16 mouse cellular contexts compared by ENCODE assay signal in the genomic region with DNA sequence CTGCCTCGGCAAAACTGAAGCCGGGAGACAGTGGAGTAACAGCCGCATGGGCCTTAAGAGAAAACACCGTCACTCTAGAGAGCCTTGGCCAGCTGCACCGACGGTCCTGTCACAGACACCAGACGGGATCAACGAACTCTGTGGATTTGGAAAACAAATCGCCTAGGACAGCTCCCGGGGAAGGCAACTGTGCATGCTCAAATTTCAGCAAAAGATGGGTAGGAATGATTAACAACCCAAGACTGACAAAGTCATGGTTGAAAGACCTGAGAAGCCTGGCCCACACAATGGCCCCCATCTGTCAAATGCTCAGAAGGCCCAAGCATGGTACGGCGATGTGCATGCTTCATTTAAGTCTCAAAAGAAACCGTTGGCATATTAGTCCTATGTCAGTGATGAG.
A peak's percentile ranks its signal among the peaks of the same experiment; 100 is the strongest.
DNase-seq lines count a peak whose midpoint lies in the region; ATAC-seq lines count a peak whose summit lies in the region.
"Had no signal": no experiment of that assay in that cellular context is flagged by ENCODE, and none has a peak within 500 bp of the region (broad histone marks: within the 10 kb centered on the region; RNA-seq: fewer than 3 reads in every experiment).

No protein-coding gene starts in this region.

- WGBS in forebrain, embryonic 10.5 days, result 83% methylated on average over 13 of the region's 13 CpGs
- 55% methylated on average over 13 of the region's 13 CpGs for WGBS in forebrain, embryonic 14.5 days
- 43% methylated on average over 13 of the region's 13 CpGs for WGBS in midbrain, embryonic 12.5 days
- WGBS in midbrain, embryonic 14.5 days, result 18% methylated on average over 13 of the region's 13 CpGs
- WGBS in hindbrain, embryonic 16.5 days, result 25% methylated on average over 13 of the region's 13 CpGs
- 20% methylated on average over 13 of the region's 13 CpGs for WGBS in neural tube, embryonic 13.5 days

- H3K27me3 ChIP-seq in forebrain, embryonic 10.5 days (ENCODE audit: poor library complexity, severe bottlenecking), result no peaks in the 10 kb centered on the region
- H3K27me3 ChIP-seq in forebrain, embryonic 14.5 days (replicated peaks; ENCODE audit: control insufficient read depth, insufficient read depth, low read length), result no peaks in the 10 kb centered on the region
- H3K27me3 ChIP-seq in midbrain, embryonic 12.5 days, result peaks cover 23% of the 10 kb centered on the region
- no peaks in the 10 kb centered on the region for H3K27me3 ChIP-seq in midbrain, embryonic 14.5 days (ENCODE audit: control insufficient read depth, insufficient read depth, low read length)
- no peaks in the 10 kb centered on the region for H3K27me3 ChIP-seq in hindbrain, embryonic 16.5 days (replicated peaks; ENCODE audit: control insufficient read depth, insufficient read depth, low read length)
- H3K27me3 ChIP-seq in neural tube, embryonic 13.5 days, result no peaks in the 10 kb centered on the region
- H3K27me3 ChIP-seq: embryonic facial prominence, embryonic 13.5 days; forebrain, embryonic 15.5 days; liver, embryonic 15.5 days; megakaryocyte, embryonic 14.5 days had no signal

- intact Hi-C loops in heart, postnatal 10 days (cut with DNase I), result no loop called here

- no peak overlapping the region for H3K4me3 ChIP-seq in forebrain, embryonic 10.5 days
- H3K4me3 ChIP-seq in forebrain, embryonic 14.5 days (ENCODE audit: low read depth, low read length), result no peak overlapping the region
- no peak overlapping the region for H3K4me3 ChIP-seq in midbrain, embryonic 12.5 days
- no peak overlapping the region for H3K4me3 ChIP-seq in midbrain, embryonic 14.5 days (replicated peaks; ENCODE audit: low read depth, low read length)
- no peak overlapping the region for H3K4me3 ChIP-seq in hindbrain, embryonic 16.5 days (ENCODE audit: low read length)
- no peak overlapping the region for H3K4me3 ChIP-seq in neural tube, embryonic 13.5 days
- H3K4me3 ChIP-seq: embryonic facial prominence, embryonic 13.5 days; forebrain, embryonic 15.5 days; layer of hippocampus, adult 2 months; liver, embryonic 15.5 days; megakaryocyte, embryonic 14.5 days had no signal

- H3K9ac ChIP-seq in forebrain, embryonic 14.5 days (ENCODE audit: low read length), result no peak overlapping the region
- H3K9ac ChIP-seq in midbrain, embryonic 12.5 days (replicated peaks), result no peak overlapping the region
- H3K9ac ChIP-seq in midbrain, embryonic 14.5 days (replicated peaks; ENCODE audit: low read length), result no peak overlapping the region
- H3K9ac ChIP-seq in hindbrain, embryonic 16.5 days (ENCODE audit: low read depth, low read length), result no peak overlapping the region
- no peak overlapping the region for H3K9ac ChIP-seq in neural tube, embryonic 13.5 days
- H3K9ac ChIP-seq: embryonic facial prominence, embryonic 13.5 days; forebrain, embryonic 15.5 days; liver, embryonic 15.5 days had no signal

- H3K9me3 ChIP-seq in forebrain, embryonic 10.5 days, result peaks cover 8% of the 10 kb centered on the region; the same call in 1 of the 2 replicates
- no peaks in the 10 kb centered on the region for H3K9me3 ChIP-seq in forebrain, embryonic 14.5 days (replicated peaks; ENCODE audit: control insufficient read depth, low read length)
- H3K9me3 ChIP-seq in midbrain, embryonic 12.5 days, result no peaks in the 10 kb centered on the region
- H3K9me3 ChIP-seq in midbrain, embryonic 14.5 days (ENCODE audit: control insufficient read depth, low read length), result peaks cover 3% of the 10 kb centered on the region; the same call in 1 of the 2 replicates
- peaks cover 4% of the 10 kb centered on the region; the same call in 1 of the 2 replicates for H3K9me3 ChIP-seq in hindbrain, embryonic 16.5 days (ENCODE audit: control insufficient read depth, low read length)
- H3K9me3 ChIP-seq in neural tube, embryonic 13.5 days, result peaks cover 9% of the 10 kb centered on the region; the same call in 1 of the 2 replicates
- H3K9me3 ChIP-seq: forebrain, embryonic 15.5 days; liver, embryonic 15.5 days had no signal

- no peak for DNase-seq in forebrain, embryonic 10.5 days (ENCODE audit: extremely low spot score, low spot score)
- DNase-seq in forebrain, embryonic 14.5 days (ENCODE audit: low spot score), result no peak
- DNase-seq in midbrain, embryonic 14.5 days, result no peak
- no peak for DNase-seq in heart, postnatal 10 days
- no peak for DNase-seq in urinary bladder, adult 2 months (ENCODE audit: low spot score)
- DNase-seq: cerebellum, adult 18-20 months; right cerebral cortex, postnatal 25 days had no signal

- peaks cover 34% of the 10 kb centered on the region for H3K4me1 ChIP-seq in forebrain, embryonic 10.5 days
- 0 out of 2 replicates have a peak, but pooled peaks cover 2% of the 10 kb centered on the region for H3K4me1 ChIP-seq in forebrain, embryonic 14.5 days (ENCODE audit: control insufficient read depth, insufficient read depth, low read length)
- peaks cover 23% of the 10 kb centered on the region for H3K4me1 ChIP-seq in midbrain, embryonic 12.5 days
- H3K4me1 ChIP-seq in midbrain, embryonic 14.5 days (ENCODE audit: control insufficient read depth, insufficient read depth, low read length), result peaks cover 18% of the 10 kb centered on the region; the same call in 1 of the 2 replicates
- H3K4me1 ChIP-seq in hindbrain, embryonic 16.5 days (ENCODE audit: control insufficient read depth, insufficient read depth, low read depth, low read length), result peaks cover 3% of the 10 kb centered on the region; the same call in 1 of the 2 replicates
- peaks cover 26% of the 10 kb centered on the region for H3K4me1 ChIP-seq in neural tube, embryonic 13.5 days (replicated peaks)
- H3K4me1 ChIP-seq: forebrain, embryonic 15.5 days; liver, embryonic 15.5 days had no signal

- no peak overlapping the region for H3K4me2 ChIP-seq in forebrain, embryonic 14.5 days (ENCODE audit: low read length)
- no peak overlapping the region for H3K4me2 ChIP-seq in midbrain, embryonic 12.5 days (replicated peaks)
- no peak overlapping the region for H3K4me2 ChIP-seq in midbrain, embryonic 14.5 days (ENCODE audit: low read length)
- H3K4me2 ChIP-seq in hindbrain, embryonic 16.5 days (ENCODE audit: low read length), result no peak overlapping the region
- no peak overlapping the region for H3K4me2 ChIP-seq in neural tube, embryonic 13.5 days
- H3K4me2 ChIP-seq: embryonic facial prominence, embryonic 13.5 days; forebrain, embryonic 15.5 days; heart, embryonic 11.5 days; liver, embryonic 15.5 days had no signal

- no peak for ATAC-seq in forebrain, embryonic 14.5 days
- ATAC-seq in midbrain, embryonic 12.5 days (ENCODE audit: low FRiP score, low read depth), result no peak
- ATAC-seq in midbrain, embryonic 14.5 days (ENCODE audit: low FRiP score, low TSS enrichment), result no peak
- ATAC-seq in hindbrain, embryonic 16.5 days, result peak; percentile 41
- ATAC-seq in neural tube, embryonic 13.5 days (ENCODE audit: low read depth), result no peak
- ATAC-seq: forebrain, embryonic 15.5 days had no signal

- peak overlapping the region; percentile 25; the same call in 1 of the 2 replicates for H3K27ac ChIP-seq in forebrain, embryonic 10.5 days
- H3K27ac ChIP-seq in forebrain, embryonic 14.5 days (ENCODE audit: low read depth, low read length), result no peak overlapping the region
- H3K27ac ChIP-seq in midbrain, embryonic 12.5 days (replicated peaks), result peak overlapping the region; percentile 15; the same call in 1 of the 2 replicates
- H3K27ac ChIP-seq in midbrain, embryonic 14.5 days (replicated peaks; ENCODE audit: low read depth, low read length), result no peak overlapping the region
- H3K27ac ChIP-seq in hindbrain, embryonic 16.5 days (ENCODE audit: low read depth, low read length), result no peak overlapping the region
- peak overlapping the region; percentile 2; the same call in 1 of the 2 replicates for H3K27ac ChIP-seq in neural tube, embryonic 13.5 days (replicated peaks)
- H3K27ac ChIP-seq: embryonic facial prominence, embryonic 13.5 days; forebrain, embryonic 15.5 days; layer of hippocampus, adult 2 months; liver, embryonic 15.5 days had no signal

- no peaks in the 10 kb centered on the region for H3K36me3 ChIP-seq in forebrain, embryonic 10.5 days (replicated peaks)
- no peaks in the 10 kb centered on the region for H3K36me3 ChIP-seq in forebrain, embryonic 14.5 days (ENCODE audit: control insufficient read depth, insufficient read depth, low read length)
- H3K36me3 ChIP-seq in midbrain, embryonic 12.5 days, result no peaks in the 10 kb centered on the region
- no peaks in the 10 kb centered on the region for H3K36me3 ChIP-seq in midbrain, embryonic 14.5 days (ENCODE audit: control insufficient read depth, insufficient read depth, low read length)
- H3K36me3 ChIP-seq in hindbrain, embryonic 16.5 days (ENCODE audit: control insufficient read depth, insufficient read depth, low read length), result no peaks in the 10 kb centered on the region
- H3K36me3 ChIP-seq in neural tube, embryonic 13.5 days, result no peaks in the 10 kb centered on the region
- H3K36me3 ChIP-seq: forebrain, embryonic 15.5 days; liver, embryonic 15.5 days had no signal

Comparison
In these comparisons a context has a peak if more than half of its experiments do, and no peak if none do; other contexts are left out.
1. H3K27ac ChIP-seq: peak in forebrain, embryonic 10.5 days (single experiment), midbrain, embryonic 12.5 days (single experiment) and neural tube, embryonic 13.5 days (single experiment); none in forebrain, embryonic 14.5 days (single experiment), midbrain, embryonic 14.5 days (single experiment) and hindbrain, embryonic 16.5 days (single experiment).